Mouse (Mus musculus) intestine, postnatal 0 days (tissue): ENCODE results near the gene Zfp287. TPM values are rescaled to one million over a fixed set of nuclear protein-coding genes. Genes with fewer than 3 reads are reported as not detected.

ENCODE experiments used
- ATAC-seq: fragments of 200-750 bp; cut with Nextera tagmentation; 2 replicates; pipeline ENCODE4 v1.8.0; 2017; ENCODE audit warnings: mild to moderate bottlenecking, moderate TSS enrichment, moderate library complexity
- H3K27ac ChIP-seq: fragments of 300-500 bp; sonication (generic); 2 replicates; pipeline ENCODE4 v1.5.1; 2014; ENCODE audit warnings: mild to moderate bottlenecking, low read depth, low read length, moderate library complexity
- H3K27me3 ChIP-seq: fragments of 300-500 bp; sonication (generic); replicated peaks from 2 replicates; pipeline ENCODE4 v1.6.1; 2014; ENCODE audit warnings: low read length, mixed read lengths; ENCODE audit not compliant: control insufficient read depth, insufficient read depth
- H3K36me3 ChIP-seq: fragments of 300-500 bp; sonication (generic); 2 replicates; pipeline ENCODE4 v1.6.1; 2014; ENCODE audit warnings: mild to moderate bottlenecking, moderate library complexity; ENCODE audit not compliant: control insufficient read depth, insufficient read depth
- H3K4me1 ChIP-seq: fragments of 300-500 bp; sonication (generic); replicated peaks from 2 replicates; pipeline ENCODE4 v1.6.1; 2014; ENCODE audit warnings: antibody characterized with exemption, low read length, mixed read lengths; ENCODE audit not compliant: control insufficient read depth, insufficient read depth
- H3K4me2 ChIP-seq: fragments of 300-500 bp; sonication (generic); replicated peaks from 2 replicates; pipeline ENCODE4 v1.6.1; 2014; ENCODE audit warnings: low read depth, mild to moderate bottlenecking, moderate library complexity
- H3K4me3 ChIP-seq: fragments of 300-500 bp; sonication (generic); 2 replicates; pipeline ENCODE4 v1.5.1; 2014; ENCODE audit warnings: low read depth, low read length
- H3K9ac ChIP-seq: fragments of 300-500 bp; sonication (generic); 2 replicates; pipeline ENCODE4 v1.6.1; 2014; ENCODE audit warnings: mild to moderate bottlenecking, low read depth, low read length
- H3K9me3 ChIP-seq: fragments of 300-500 bp; sonication (generic); 2 replicates; pipeline ENCODE4 v1.6.1; 2016; ENCODE audit warnings: mixed run types; ENCODE audit not compliant: control insufficient read depth
- CTCF ChIP-seq: sonication (generic); IDR thresholded peaks from 2 replicates; pipeline ENCODE4 v1.5.1; 2016; ENCODE audit warnings: low read depth, mild to moderate bottlenecking, control low read depth, antibody characterized with exemption, moderate library complexity
- WGBS: fragments of 180-500 bp; shearing (Covaris S2); extraction: QIAGEN DNeasy Blood & Tissue Kit; methylation state at CpG from one replicate; pipeline ENCODE4 v1.1.7; 2014; 5-methylcytosine and 5-hydroxymethylcytosine counted together
- polyA plus RNA-seq: library from polyadenylated mRNA; unstranded; fragments of >200 nt; fragmentation: Nextera tagmentation; extraction: Ambion mirVana; gene quantifications from 2 replicates; pipeline ENCODE4 v1.2.1, GENCODE M21; 2015

Gene Zfp287
- polyA plus RNA-seq, 1 experiment from 2014 or later: 1.5 TPM

DNA sequence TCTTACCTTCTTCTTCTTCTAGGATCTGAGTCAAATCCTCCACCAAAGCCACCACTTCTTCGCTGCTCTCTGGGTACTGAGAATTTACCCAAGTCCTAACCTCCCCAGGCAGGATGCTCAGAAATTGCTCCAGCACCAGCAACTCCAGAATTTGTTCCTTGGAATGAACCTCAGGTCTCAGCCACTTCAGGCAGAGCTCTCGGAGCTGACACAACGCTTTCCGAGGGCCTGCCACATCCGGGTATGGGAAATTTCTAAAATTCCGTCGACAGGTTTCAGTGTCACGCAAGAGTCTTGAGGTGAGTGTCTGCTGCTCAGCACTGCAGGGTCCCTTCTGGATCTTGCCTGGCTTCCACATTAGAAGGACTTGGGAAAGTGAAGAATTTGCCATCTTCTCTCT, 3.4 kb downstream of the Zfp287 start:
- H3K4me3 ChIP-seq: no peak overlapping the region

DNA sequence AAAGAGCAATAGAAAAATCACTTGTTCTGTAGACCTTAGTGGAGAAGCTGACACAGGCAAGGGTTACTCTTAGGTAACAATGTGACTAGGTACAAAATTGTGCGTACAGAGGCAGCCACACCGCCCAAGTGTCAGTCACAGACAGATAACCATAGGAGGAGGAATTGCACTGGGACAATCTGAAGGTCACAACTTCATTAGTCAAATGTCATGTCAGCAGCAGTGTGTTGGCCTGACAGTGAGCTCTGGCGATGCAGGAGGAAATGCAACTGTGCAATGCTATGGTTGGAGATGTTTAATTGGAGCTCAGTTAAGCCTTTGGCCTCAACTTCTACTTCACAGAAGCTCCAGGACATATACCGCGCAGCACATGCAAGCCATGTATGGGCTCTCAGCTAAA, 21.0 kb downstream of the Zfp287 start:
- no peak overlapping the region for H3K9ac ChIP-seq
- 0 out of 2 replicates have a peak, but pooled peaks cover 4% of the 10 kb centered on the region for H3K36me3 ChIP-seq
- H3K9me3 ChIP-seq: no peaks in the 10 kb centered on the region
- no peak for TF ChIP-seq CTCF
- no peak for ATAC-seq
- no peak overlapping the region for H3K4me3 ChIP-seq
- no peaks in the 10 kb centered on the region for H3K4me1 ChIP-seq
- no peak overlapping the region for H3K27ac ChIP-seq
- 75% methylated on average over 5 of the region's 5 CpGs for WGBS
- H3K4me2 ChIP-seq: no peak overlapping the region
- no peaks in the 10 kb centered on the region for H3K27me3 ChIP-seq

More for the DNA sequence above, 3.4 kb downstream of the Zfp287 start:
- WGBS: 93% methylated on average over 8 of the region's 8 CpGs
- ATAC-seq: no peak
- Histone ChIP-seq H3K4me2 (no peak overlapping the region), H3K9me3 (no peaks in the 10 kb centered on the region), H3K27me3 (no peaks in the 10 kb centered on the region), H3K27ac (no peak overlapping the region), H3K36me3 (no peaks in the 10 kb centered on the region), H3K9ac (no peak overlapping the region), H3K4me1 (no peaks in the 10 kb centered on the region)
- no peak for TF ChIP-seq CTCF

DNA sequence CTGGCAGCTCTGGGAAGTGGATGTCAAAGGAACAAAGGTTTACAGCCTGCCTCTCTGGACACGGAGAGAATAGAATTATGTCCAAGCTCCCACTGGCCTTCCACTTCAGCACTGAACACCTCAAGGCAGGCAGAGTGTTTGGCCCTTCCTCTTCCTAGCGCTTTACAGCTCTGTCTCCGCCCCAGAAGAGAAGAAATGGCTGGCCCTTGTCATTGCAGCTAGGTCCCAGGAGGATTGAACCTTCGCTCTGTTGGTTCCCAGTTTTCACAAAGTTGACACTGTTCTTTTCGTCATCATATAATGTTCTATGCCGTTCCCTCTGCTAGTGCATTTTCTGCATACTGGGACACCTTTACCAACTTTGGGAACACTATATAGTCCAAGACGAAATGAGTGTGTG, 23.5 kb downstream of the Zfp287 start:
- H3K4me3 ChIP-seq: no peak overlapping the region
- H3K4me1 ChIP-seq: no peaks in the 10 kb centered on the region
- no peak overlapping the region for H3K9ac ChIP-seq
- TF ChIP-seq CTCF: no peak
- ATAC-seq: no peak
- H3K36me3 ChIP-seq: 0 out of 2 replicates have a peak, but pooled peaks cover 4% of the 10 kb centered on the region
- H3K4me2 ChIP-seq: no peak overlapping the region
- no peaks in the 10 kb centered on the region for H3K27me3 ChIP-seq
- no peaks in the 10 kb centered on the region for H3K9me3 ChIP-seq
- WGBS: 74% methylated on average over 7 of the region's 7 CpGs
- H3K27ac ChIP-seq: no peak overlapping the region

DNA sequence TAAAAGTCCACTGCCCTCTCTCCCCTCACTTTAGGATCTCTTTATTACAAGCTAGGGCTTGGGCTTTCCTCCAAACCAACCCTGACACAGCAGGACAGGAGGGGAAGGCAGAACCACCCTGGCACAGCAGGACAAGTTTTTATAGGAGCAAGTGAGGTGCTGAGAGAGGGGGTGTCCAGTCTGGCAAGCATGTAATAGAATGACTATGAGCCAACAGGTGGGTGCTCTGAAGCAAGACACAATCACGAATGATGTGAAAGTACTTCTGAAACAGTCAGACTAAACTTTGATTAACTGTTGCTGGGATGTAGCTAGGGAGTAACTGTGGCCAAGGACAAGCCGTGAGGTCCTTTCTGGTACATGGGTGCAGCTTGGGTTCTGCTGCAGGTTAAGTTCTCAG, 25.6 kb downstream of the Zfp287 start:
- Histone ChIP-seq H3K27ac (no peak overlapping the region), H3K9ac (no peak overlapping the region), H3K27me3 (no peaks in the 10 kb centered on the region), H3K4me3 (no peak overlapping the region), H3K36me3 (no peaks in the 10 kb centered on the region), H3K9me3 (no peaks in the 10 kb centered on the region), H3K4me1 (no peaks in the 10 kb centered on the region), H3K4me2 (no peak overlapping the region)
- no peak for ATAC-seq
- no peak for TF ChIP-seq CTCF
- 89% methylated on average over 2 of the region's 2 CpGs for WGBS

DNA sequence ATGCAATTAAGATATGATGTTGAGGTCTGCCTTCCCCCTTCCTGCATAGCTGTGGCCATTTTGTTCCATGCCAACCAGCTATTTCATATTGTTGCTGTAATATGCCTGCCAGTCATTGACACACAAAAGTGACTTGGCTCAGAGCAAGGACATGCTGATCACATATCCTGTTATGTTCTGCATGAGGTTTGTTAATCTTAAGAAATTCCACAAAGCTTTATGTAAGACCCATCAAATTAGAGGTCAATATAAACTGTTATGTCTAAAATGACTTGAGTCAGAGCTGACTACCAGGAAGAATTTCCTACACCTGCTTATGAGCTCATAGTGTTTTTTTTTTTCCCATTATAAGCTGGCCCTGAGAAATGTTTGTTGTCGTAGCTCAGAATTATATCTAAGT, 30.5 kb downstream of the Zfp287 start:
- 56% methylated on average over 1 of the region's 1 CpGs for WGBS
- TF ChIP-seq CTCF: no peak
- no peak overlapping the region for H3K4me3 ChIP-seq
- H3K9me3 ChIP-seq: no peaks in the 10 kb centered on the region
- ATAC-seq: no peak
- H3K27me3 ChIP-seq: no peaks in the 10 kb centered on the region
- H3K36me3 ChIP-seq: no peaks in the 10 kb centered on the region
- no peak overlapping the region for H3K4me2 ChIP-seq
- no peaks in the 10 kb centered on the region for H3K4me1 ChIP-seq
- H3K27ac ChIP-seq: no peak overlapping the region
- H3K9ac ChIP-seq: no peak overlapping the region

DNA sequence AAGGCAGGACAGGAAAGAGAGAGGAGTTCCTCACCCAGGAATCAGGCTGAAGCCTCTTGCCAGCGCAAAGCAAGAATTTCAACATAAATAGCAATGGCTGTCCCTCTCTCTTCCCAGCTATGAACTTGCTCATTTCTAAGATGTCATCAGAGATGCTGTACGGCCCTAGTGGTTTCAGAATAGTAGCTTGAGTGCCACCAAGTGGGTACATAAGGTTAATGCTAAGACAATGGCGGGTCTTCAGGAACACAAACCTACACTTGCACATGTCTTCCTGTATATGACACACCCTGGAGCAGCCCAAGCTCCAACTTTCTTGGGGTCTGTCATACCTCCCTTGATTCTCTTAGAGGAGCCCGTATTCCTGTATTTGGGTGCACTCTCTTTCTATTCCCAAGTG, 32.0 kb downstream of the Zfp287 start:
- no peaks in the 10 kb centered on the region for H3K4me1 ChIP-seq
- peak; percentile 37 for TF ChIP-seq CTCF
- no peak for ATAC-seq

DNA sequence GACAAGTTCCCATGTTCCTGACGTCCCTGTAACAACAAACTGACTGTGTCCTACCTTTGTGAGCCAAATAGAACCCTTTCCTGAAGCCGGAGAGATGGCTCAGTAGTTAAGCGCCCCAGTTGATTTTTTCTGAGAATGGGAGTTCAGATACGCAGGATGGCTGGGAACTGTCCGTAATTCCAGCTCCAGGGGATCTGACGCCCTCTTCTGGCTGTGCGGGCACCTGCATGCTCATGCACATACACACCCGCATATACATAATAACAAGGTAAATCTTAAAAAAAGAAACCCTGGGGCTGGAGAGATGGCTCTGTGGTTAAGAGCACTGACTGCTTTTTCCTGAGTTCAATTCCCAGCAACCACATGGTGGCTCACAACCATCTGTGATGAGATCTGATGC, 36.6 kb downstream of the Zfp287 start:
- no peak overlapping the region for H3K4me3 ChIP-seq
- H3K9ac ChIP-seq: no peak overlapping the region
- ATAC-seq: no peak
- no peak for TF ChIP-seq CTCF
- 95% methylated on average over 8 of the region's 8 CpGs for WGBS
- H3K27ac ChIP-seq: no peak overlapping the region
- H3K4me1 ChIP-seq: no peaks in the 10 kb centered on the region
- H3K9me3 ChIP-seq: no peaks in the 10 kb centered on the region
- H3K36me3 ChIP-seq: no peaks in the 10 kb centered on the region
- no peak overlapping the region for H3K4me2 ChIP-seq
- no peaks in the 10 kb centered on the region for H3K27me3 ChIP-seq

More for the DNA sequence above, 32.0 kb downstream of the Zfp287 start:
- WGBS: 76% methylated on average over 4 of the region's 4 CpGs
- H3K27me3 ChIP-seq: no peaks in the 10 kb centered on the region
- no peak overlapping the region for H3K27ac ChIP-seq
- H3K9ac ChIP-seq: no peak overlapping the region
- no peaks in the 10 kb centered on the region for H3K36me3 ChIP-seq
- no peak overlapping the region for H3K4me3 ChIP-seq
- H3K9me3 ChIP-seq: no peaks in the 10 kb centered on the region
- H3K4me2 ChIP-seq: no peak overlapping the region
